Mouse (Mus musculus): ENCODE measurements at regions not wholly inside any gene's neighbourhood (a gene's known extent, or its start where the extent isn't known, plus 50 kb on each side); places are given as distances from the start of the nearest gene placed in this dataset.

DNA sequence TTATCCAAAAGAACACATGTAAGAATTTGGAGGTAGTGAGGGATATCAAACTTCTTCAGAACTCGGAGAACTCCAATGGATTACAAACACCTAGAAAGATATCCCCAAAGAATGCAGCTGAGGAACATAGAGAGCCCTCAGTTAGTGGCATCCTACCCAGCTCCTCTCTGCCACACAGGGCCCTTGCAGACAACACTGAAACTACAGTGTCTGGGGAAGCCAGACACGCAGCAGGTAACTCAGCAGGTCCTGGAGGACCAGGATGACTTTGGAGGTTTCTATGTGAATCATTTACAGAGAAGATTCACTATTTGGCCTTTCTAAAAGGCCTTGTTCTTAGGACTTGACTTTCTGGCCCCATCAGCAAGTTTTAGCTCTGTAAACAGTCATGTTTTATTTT lies 393.4 kb upstream of the Trib2 start:
- H3K9me3 ChIP-seq (ENCODE audit: control insufficient read depth, low read length) = no peaks in the 10 kb centered on the region
- H3K27ac ChIP-seq (ENCODE audit: low read depth, low read length) = no peak overlapping the region
- H3K27me3 ChIP-seq (ENCODE audit: control insufficient read depth, insufficient read depth, low read length) = no peaks in the 10 kb centered on the region
- no peaks in the 10 kb centered on the region for H3K4me1 ChIP-seq (ENCODE audit: control insufficient read depth, insufficient read depth, low read length)
- no peak overlapping the region for H3K4me2 ChIP-seq (ENCODE audit: low read depth, low read length)
- no peaks in the 10 kb centered on the region for H3K36me3 ChIP-seq (ENCODE audit: control insufficient read depth, insufficient read depth, low read length)
- no peak overlapping the region for H3K4me3 ChIP-seq (ENCODE audit: low read depth, low read length)
- no peak overlapping the region for H3K9ac ChIP-seq (replicated peaks; ENCODE audit: low read depth, low read length)
- ATAC-seq (ENCODE audit: low read depth) = no peak
- WGBS = 68% methylated on average over 2 of the region's 2 CpGs

DNA sequence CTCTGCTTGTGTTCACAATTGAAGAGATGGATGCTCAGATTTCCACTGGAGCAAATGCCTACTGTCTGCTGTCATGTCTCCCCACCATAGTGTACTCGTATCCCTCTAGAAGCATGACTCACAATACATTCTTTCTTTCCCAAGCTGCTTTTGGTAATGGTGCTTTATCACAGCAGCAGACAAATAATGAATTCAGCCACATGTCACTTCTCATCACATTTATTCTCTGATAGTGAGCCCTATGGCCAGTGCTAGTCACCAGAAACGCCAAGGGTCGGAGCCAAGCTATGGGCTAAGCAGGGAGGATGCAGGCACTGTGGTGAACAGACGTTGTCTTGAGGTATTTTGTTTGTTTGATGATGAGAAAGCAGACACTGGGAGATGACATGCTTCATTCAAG lies 388.2 kb upstream of the Trib2 start:
- H3K9ac ChIP-seq (replicated peaks; ENCODE audit: low read depth, low read length) = no peak overlapping the region
- H3K4me1 ChIP-seq (ENCODE audit: control insufficient read depth, insufficient read depth, low read length) = no peaks in the 10 kb centered on the region
- no peaks in the 10 kb centered on the region for H3K9me3 ChIP-seq (ENCODE audit: control insufficient read depth, low read length)
- no peak for ATAC-seq (ENCODE audit: low read depth)
- no peak overlapping the region for H3K4me2 ChIP-seq (ENCODE audit: low read depth, low read length)
- 67% methylated on average over 4 of the region's 4 CpGs for WGBS
- H3K36me3 ChIP-seq (ENCODE audit: control insufficient read depth, insufficient read depth, low read length) = no peaks in the 10 kb centered on the region
- no peak overlapping the region for H3K27ac ChIP-seq (ENCODE audit: low read depth, low read length)
- no peaks in the 10 kb centered on the region for H3K27me3 ChIP-seq (ENCODE audit: control insufficient read depth, insufficient read depth, low read length)
- no peak overlapping the region for H3K4me3 ChIP-seq (ENCODE audit: low read depth, low read length)

DNA sequence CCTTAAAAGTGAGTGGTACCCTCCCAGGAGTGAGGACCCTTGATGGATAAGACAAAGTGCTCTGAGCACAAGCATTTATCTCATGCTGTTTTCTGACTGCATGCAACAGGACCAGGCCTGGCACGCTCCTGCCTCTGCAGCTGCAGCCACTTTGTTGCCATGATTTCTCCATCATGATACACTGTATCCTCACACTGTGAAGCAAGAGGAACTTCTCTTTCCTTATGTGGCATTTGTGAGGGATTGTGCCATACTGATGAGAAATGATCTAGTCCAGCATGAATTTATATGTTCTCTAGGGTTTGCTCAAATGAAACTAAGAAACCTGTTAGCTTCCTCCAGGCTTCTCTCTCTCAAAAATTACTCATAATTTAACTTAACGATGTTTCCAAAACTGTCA lies 380.2 kb upstream of the Trib2 start:
- H3K4me3 ChIP-seq (ENCODE audit: low read depth, low read length) = no peak overlapping the region
- H3K9me3 ChIP-seq (ENCODE audit: control insufficient read depth, low read length) = no peaks in the 10 kb centered on the region
- H3K36me3 ChIP-seq (ENCODE audit: control insufficient read depth, insufficient read depth, low read length) = no peaks in the 10 kb centered on the region
- no peak for ATAC-seq (ENCODE audit: low read depth)
- H3K27ac ChIP-seq (ENCODE audit: low read depth, low read length) = no peak overlapping the region
- no peaks in the 10 kb centered on the region for H3K27me3 ChIP-seq (ENCODE audit: control insufficient read depth, insufficient read depth, low read length)
- 88% methylated on average over 2 of the region's 2 CpGs for WGBS
- H3K9ac ChIP-seq (replicated peaks; ENCODE audit: low read depth, low read length) = no peak overlapping the region
- no peak overlapping the region for H3K4me2 ChIP-seq (ENCODE audit: low read depth, low read length)
- H3K4me1 ChIP-seq (ENCODE audit: control insufficient read depth, insufficient read depth, low read length) = no peaks in the 10 kb centered on the region

DNA sequence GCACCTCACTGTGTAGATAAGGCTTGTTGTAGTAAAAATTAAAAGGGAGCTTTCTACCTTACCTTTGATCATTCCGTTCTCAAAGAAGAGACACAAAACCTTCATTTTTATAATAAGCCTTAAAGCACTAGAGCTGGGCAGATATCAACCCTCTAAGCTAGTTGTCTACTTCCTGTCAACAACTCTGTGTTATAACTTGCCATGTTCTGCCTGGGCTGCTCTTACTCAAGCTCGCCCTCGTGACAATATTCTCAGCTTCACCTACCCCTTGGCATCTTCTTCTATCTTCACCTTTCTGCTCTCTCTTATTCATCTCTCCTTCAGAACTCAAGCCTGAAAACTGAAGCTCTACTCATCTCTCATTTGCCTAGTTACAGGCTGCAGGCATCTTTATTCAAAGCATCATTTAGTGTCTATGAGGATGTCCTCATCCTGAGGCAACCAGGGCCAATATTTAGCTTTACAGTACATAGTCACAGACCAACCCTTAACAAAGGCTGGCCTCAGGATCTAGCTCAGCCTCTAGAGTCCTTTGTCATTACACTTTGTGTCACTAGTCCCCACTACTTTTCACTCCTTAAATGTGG lies 375.2 kb upstream of the Trib2 start:
- H3K9ac ChIP-seq (replicated peaks; ENCODE audit: low read depth, low read length) = no peak overlapping the region
- H3K4me3 ChIP-seq (ENCODE audit: low read depth, low read length) = no peak overlapping the region
- H3K4me2 ChIP-seq (ENCODE audit: low read depth, low read length) = no peak overlapping the region
- ATAC-seq (ENCODE audit: low read depth) = no peak
- WGBS = 94% methylated on average over 3 of the region's 3 CpGs
- H3K9me3 ChIP-seq (ENCODE audit: control insufficient read depth, low read length) = no peaks in the 10 kb centered on the region
- no peaks in the 10 kb centered on the region for H3K36me3 ChIP-seq (ENCODE audit: control insufficient read depth, insufficient read depth, low read length)
- H3K4me1 ChIP-seq (ENCODE audit: control insufficient read depth, insufficient read depth, low read length) = no peaks in the 10 kb centered on the region
- no peak overlapping the region for H3K27ac ChIP-seq (ENCODE audit: low read depth, low read length)
- no peaks in the 10 kb centered on the region for H3K27me3 ChIP-seq (ENCODE audit: control insufficient read depth, insufficient read depth, low read length)

DNA sequence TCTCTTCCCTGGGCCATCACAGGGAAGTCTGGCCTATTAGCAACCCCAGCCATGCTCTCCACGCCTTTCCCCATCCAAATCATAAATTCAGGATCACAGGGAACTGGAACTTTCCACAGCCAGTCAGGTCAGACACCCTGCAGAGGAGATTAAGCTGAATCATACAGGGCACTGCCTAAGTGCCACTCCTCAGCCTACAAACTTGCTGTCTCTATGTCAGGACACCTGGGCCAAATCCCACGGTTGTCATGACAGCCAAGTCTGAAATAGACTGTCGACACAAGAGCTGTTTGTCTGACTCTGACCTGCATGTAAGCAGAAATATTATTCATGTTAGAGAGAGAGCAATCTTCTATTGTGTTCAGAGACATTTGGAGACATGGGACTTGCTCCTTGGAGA lies 374.0 kb upstream of the Trib2 start:
- no peak overlapping the region for H3K4me3 ChIP-seq (ENCODE audit: low read depth, low read length)
- H3K9me3 ChIP-seq (ENCODE audit: control insufficient read depth, low read length) = no peaks in the 10 kb centered on the region
- no peak overlapping the region for H3K4me2 ChIP-seq (ENCODE audit: low read depth, low read length)
- ATAC-seq (ENCODE audit: low read depth) = no peak
- 60% methylated on average over 3 of the region's 3 CpGs for WGBS
- H3K27me3 ChIP-seq (ENCODE audit: control insufficient read depth, insufficient read depth, low read length) = no peaks in the 10 kb centered on the region
- H3K36me3 ChIP-seq (ENCODE audit: control insufficient read depth, insufficient read depth, low read length) = no peaks in the 10 kb centered on the region
- H3K4me1 ChIP-seq (ENCODE audit: control insufficient read depth, insufficient read depth, low read length) = no peaks in the 10 kb centered on the region
- no peak overlapping the region for H3K9ac ChIP-seq (replicated peaks; ENCODE audit: low read depth, low read length)
- no peak overlapping the region for H3K27ac ChIP-seq (ENCODE audit: low read depth, low read length)

DNA sequence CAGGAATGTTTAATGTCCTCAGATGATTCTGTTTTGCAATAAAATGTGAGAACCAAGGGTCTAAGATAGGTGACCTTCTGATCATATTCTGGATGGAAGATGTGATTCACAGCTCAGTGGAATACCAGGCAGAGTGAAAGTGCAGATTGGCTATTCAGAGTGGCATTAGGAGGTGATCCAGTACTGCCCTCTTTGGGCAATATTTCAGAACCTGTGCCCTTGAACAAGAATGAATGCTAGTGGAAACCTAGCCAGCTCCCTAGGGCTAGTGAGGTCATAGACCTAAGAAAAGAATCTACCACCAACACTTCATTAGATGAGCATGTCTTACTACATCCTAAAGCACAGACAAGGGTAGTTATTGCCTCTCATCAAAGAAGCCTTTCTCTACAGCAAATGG lies 372.7 kb upstream of the Trib2 start:
- Histone ChIP-seq H3K4me2 (ENCODE audit: low read depth, low read length) (no peak overlapping the region), H3K4me3 (ENCODE audit: low read depth, low read length) (no peak overlapping the region), H3K9ac (replicated peaks; ENCODE audit: low read depth, low read length) (no peak overlapping the region), H3K9me3 (ENCODE audit: control insufficient read depth, low read length) (no peaks in the 10 kb centered on the region), H3K36me3 (ENCODE audit: control insufficient read depth, insufficient read depth, low read length) (no peaks in the 10 kb centered on the region), H3K27me3 (ENCODE audit: control insufficient read depth, insufficient read depth, low read length) (no peaks in the 10 kb centered on the region), H3K27ac (ENCODE audit: low read depth, low read length) (no peak overlapping the region), H3K4me1 (ENCODE audit: control insufficient read depth, insufficient read depth, low read length) (no peaks in the 10 kb centered on the region)
- ATAC-seq (ENCODE audit: low read depth) = no peak

DNA sequence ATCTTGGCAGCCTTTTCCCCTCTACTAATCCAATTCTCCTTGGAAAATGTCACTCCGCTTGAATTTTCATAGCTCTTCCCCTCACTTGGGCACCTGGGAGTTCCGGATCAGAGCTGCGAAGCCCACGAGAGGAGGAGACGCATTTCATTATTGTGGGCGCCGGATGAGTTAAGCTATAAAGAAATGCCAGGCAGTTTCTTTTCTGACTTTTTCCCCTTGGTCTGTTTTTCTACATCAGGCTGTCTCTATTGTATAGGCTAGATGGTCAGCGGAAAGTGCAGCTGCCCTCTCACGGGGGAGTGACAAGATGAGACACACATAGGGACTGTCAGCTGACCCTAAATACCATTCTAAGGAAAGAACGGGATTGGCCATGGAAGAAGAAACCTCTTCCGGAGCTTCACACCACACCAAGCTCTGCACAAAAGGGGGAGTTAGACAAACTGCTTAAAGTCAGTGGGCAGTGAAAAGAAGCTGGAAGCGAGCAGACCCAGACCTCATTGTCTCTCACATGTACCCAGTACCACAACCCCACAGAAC lies 369.3 kb upstream of the Trib2 start:
- Histone ChIP-seq H3K4me2 (ENCODE audit: low read depth, low read length) (no peak overlapping the region), H3K9ac (replicated peaks; ENCODE audit: low read depth, low read length) (no peak overlapping the region), H3K27ac (ENCODE audit: low read depth, low read length) (no peak overlapping the region), H3K4me3 (ENCODE audit: low read depth, low read length) (no peak overlapping the region), H3K27me3 (ENCODE audit: control insufficient read depth, insufficient read depth, low read length) (no peaks in the 10 kb centered on the region), H3K36me3 (ENCODE audit: control insufficient read depth, insufficient read depth, low read length) (no peaks in the 10 kb centered on the region), H3K9me3 (ENCODE audit: control insufficient read depth, low read length) (no peaks in the 10 kb centered on the region), H3K4me1 (ENCODE audit: control insufficient read depth, insufficient read depth, low read length) (no peaks in the 10 kb centered on the region)
- no peak for ATAC-seq (ENCODE audit: low read depth)
- 60% methylated on average over 12 of the region's 12 CpGs for WGBS

DNA sequence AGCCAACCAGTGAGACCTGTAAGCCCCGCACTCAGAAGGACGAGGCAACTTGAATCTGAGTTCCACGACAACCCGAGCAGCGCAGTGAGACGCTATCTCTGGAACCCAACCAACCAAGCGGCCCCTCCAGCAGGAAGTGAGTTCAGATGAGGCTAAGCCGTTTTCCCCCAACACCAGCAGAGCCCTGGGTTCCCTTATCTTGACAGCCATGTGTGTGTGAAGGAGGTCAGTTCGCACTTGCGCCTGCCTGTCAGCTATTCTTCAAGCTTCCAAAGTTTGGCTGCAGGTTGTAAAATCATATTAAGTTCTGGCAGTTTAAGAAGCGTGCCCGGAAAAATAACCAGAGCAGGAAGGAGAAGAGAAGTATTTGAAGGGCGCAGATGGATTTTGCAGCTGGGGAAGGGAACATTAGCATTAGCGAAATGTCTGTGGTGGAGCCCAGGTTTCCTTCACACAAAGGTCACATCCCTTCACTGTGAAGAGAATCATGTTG lies 368.8 kb upstream of the Trib2 start:
- no peaks in the 10 kb centered on the region for H3K4me1 ChIP-seq (ENCODE audit: control insufficient read depth, insufficient read depth, low read length)
- no peak overlapping the region for H3K9ac ChIP-seq (replicated peaks; ENCODE audit: low read depth, low read length)
- H3K27ac ChIP-seq (ENCODE audit: low read depth, low read length) = no peak overlapping the region
- no peak overlapping the region for H3K4me2 ChIP-seq (ENCODE audit: low read depth, low read length)
- no peaks in the 10 kb centered on the region for H3K9me3 ChIP-seq (ENCODE audit: control insufficient read depth, low read length)
- ATAC-seq (ENCODE audit: low read depth) = no peak
- H3K36me3 ChIP-seq (ENCODE audit: control insufficient read depth, insufficient read depth, low read length) = no peaks in the 10 kb centered on the region
- H3K4me3 ChIP-seq (ENCODE audit: low read depth, low read length) = no peak overlapping the region
- no peaks in the 10 kb centered on the region for H3K27me3 ChIP-seq (ENCODE audit: control insufficient read depth, insufficient read depth, low read length)
- WGBS = 80% methylated on average over 14 of the region's 14 CpGs

DNA sequence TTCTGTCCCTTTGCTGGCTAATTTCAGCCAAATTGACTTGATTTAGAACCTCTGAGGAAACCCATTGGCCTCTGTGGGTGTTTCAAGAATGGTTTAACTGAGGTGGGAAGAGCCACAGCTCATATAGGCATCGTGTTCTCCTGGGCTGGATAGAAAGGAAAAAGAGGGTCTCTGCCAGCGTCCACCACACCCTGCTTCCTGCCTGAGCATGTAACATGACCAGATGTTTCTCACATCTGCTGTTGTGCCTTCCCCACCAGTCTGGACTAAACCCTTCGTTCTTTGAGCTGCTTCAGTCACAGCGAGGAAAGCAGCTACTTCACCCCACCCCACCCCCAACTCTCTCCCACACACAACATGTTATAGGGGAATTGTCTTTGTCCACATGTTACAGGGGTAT lies 366.3 kb upstream of the Trib2 start:
- H3K4me2 ChIP-seq (ENCODE audit: low read depth, low read length) = no peak overlapping the region
- no peak for ATAC-seq (ENCODE audit: low read depth)
- no peaks in the 10 kb centered on the region for H3K4me1 ChIP-seq (ENCODE audit: control insufficient read depth, insufficient read depth, low read length)
- H3K9ac ChIP-seq (replicated peaks; ENCODE audit: low read depth, low read length) = no peak overlapping the region
- 65% methylated on average over 4 of the region's 4 CpGs for WGBS
- no peaks in the 10 kb centered on the region for H3K36me3 ChIP-seq (ENCODE audit: control insufficient read depth, insufficient read depth, low read length)
- H3K27ac ChIP-seq (ENCODE audit: low read depth, low read length) = no peak overlapping the region
- H3K27me3 ChIP-seq (ENCODE audit: control insufficient read depth, insufficient read depth, low read length) = no peaks in the 10 kb centered on the region
- H3K4me3 ChIP-seq (ENCODE audit: low read depth, low read length) = no peak overlapping the region
- no peaks in the 10 kb centered on the region for H3K9me3 ChIP-seq (ENCODE audit: control insufficient read depth, low read length)

Measured in neural tube, embryonic 14.5 days (tissue).